Mouse (Mus musculus) megakaryocyte progenitor cell, adult 5-6 weeks (primary cell): ENCODE data around the gene Akap13. TPM values are rescaled to one million over a fixed set of nuclear protein-coding genes. Genes with fewer than 3 reads are reported as not detected.
"Not testable (repeated sequence)": the region's sequence is repeated elsewhere in the genome, so short reads cannot be mapped to it uniquely, and the experiment has no call there.

Experiments used
- ATAC-seq: replicated peaks from 2 replicates; pipeline ENCODE4 v1.8.0; 2016; ENCODE audit warnings: mild to moderate bottlenecking, moderate TSS enrichment, inconsistent platforms; ENCODE audit not compliant: poor library complexity
- total RNA-seq, 2 experiments: library from RNA; stranded (forward) in 1 of 2; stranded (reverse) in 1 of 2; fragments of 157-497, 149-512 nt in 1 of 2; fragments of 200-1000 nt in 1 of 2; gene quantifications; 2 replicates each; pipeline versions ENCODE4 v1.2.3 to v1.2.4; 2015 to 2017

Gene Akap13
- total RNA-seq, 2 experiments from 2014 or later: 93.1 to 165 TPM

DNA sequence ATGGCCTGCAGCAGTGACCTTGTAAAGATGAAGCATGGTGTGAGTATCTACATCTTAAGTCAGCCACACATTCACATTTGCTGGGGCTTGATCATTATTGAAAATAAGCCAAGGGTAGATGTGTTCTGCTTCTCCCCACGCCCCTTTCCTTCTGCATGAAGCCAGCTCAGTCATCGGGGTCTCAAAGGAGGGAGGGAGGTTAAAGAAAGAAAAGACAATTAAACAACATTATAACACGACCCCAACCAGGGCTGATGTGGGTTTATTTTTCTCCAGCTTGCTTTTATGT, 327.3 kb downstream of the Akap13 start:
- ATAC-seq: no peak

DNA sequence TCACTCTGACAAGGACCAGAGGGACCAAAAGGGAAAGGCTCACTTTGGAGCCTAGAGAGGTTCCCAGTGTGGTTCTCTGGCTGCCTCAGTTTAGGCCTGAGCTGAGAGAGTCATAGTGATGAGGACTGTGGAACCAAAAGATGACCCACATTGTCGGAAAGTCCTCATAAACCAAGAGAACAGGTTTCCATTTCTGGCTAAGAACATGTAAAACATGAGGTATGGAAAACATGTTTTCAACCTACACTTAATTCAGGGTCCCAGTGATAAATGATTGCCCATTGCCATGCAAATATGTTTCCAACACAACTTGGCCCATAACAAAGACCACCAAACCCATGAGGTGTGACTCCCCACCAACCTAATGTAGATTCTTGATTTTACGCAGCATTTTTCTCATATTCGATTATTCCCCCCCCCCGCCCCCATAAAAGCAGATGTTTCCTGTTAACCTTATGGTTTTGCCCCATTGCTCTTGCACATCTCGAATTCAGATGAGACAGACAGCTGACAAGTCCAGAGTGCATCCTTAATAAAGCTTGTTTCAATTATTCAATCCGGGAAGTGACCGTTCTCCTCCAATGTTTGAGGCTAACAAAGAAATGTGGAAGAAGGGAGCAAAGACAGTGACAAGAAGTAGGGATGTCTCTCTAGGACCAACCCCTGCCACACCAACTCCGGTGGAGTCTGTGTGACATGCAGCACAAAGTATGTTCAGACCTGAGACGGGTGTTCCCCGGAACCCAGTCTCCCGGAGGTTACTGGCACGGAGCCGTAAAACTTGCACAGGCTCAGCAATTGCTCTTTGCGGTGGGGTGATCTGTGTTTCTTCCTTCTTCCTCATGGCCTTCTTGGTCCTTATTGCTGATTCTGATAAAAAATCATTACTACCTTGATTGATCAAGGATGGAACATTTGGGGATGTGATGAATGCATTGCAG, 330.3 kb downstream of the Akap13 start:
- ATAC-seq: no peak

DNA sequence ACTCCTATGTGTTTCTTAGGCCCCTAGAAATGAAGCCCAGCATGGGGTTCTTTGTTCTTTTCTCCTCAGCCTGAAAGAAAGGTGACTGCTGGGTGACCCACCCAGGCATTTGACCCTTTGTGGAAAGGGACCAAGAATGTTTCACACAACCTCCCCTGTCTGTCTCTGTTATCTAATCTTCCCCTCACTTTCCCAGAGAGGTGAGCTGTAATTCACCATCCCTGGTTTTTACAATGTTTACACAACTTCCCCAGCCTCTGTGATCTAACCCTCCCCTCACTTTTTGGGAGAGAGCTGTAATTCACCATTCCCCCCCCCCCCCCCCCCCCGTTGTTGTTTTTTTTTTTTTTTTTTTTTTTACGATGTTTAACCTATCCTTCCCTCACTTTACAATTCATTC, 331.5 kb downstream of the Akap13 start:
- no peak for ATAC-seq

DNA sequence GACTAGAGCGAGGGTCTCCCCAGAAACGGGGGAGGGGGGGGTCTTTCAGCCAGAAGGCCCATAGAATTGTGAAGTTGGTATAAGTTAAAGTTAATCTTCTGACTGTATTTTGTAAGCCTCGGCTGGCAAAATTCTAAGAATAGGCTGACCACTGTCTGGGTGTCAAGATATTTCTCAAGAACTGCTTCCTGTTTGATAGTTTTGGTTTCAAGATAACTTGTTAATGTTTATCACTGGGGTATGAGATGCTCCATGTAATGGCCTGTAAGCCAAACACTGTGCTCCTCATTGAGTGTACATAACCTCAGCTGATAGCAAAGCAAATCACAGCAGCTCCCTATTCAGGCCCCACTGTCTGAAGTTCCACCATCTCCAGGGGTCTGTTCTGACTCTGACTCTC, 332.0 kb downstream of the Akap13 start:
- peak; percentile 60 for ATAC-seq

DNA sequence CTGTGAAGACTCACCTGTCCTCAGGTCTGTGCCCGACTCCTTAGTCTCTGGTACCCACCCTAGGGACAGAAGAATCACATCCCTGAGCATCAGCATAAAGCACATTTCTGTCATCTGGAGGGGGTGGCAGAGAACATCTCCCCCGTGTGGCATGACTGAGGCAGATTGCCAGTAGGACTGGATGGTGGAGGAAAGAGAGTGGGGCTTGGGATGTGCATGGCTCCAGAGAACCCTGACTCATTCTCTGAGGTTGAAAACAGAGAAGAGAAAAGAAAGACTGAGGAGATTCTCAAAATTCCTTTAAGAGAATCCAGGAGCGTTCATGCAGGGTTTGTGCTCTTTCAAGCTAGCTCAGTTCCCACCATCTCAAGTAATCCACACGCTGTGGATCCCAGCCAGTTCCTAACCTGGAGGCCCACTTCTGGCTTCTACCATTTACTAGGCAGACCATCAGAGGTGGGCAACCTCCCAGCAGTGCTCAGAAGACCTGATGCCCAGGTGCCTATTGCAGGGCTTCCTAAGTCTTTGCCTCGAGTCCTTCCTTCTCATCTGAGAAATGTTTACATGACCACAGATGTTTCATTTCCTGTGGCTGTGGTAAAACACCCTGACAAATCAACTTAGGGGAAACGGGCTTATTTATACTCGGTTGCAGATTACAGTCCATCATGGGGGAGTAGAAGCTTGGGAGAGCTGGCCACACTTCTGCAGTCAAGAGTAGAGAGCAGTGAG, 332.9 kb downstream of the Akap13 start:
- ATAC-seq: peak; percentile 69

DNA sequence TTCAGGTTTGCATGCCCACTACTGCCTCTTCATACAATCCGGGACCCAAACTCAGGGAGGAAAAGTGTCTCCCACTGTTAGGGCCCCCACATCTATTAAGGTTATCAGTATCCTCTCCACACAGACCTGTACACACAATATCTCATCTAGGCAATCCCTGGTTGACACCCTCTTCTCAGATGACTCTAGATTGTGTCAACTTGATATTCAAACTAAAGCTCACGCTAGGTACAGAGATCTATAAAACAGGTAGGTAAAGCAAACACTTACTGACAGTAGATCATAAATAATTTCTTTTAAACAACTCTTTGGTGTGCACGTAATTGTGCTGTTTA, 333.4 kb downstream of the Akap13 start:
- not testable (repeated sequence) for ATAC-seq

DNA sequence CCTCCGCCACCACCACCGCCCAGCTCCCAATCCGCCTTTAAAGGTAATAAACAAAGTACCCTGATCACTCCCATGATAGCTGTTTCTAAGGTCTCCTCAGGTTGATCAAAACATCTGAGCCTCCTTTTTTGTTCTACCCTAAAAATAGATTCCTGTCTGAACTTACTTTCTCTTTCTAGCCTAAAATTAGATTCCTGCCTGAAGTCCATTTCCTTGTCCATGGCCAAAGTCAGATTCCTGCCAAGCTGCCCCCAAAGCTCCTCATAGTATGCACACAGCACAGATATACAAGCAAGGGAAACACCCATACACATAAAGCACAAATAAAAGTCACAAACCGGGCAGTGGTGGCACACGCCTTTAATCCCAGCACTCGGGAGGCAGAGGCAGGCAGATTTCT, 334.4 kb downstream of the Akap13 start:
- ATAC-seq: no peak

DNA sequence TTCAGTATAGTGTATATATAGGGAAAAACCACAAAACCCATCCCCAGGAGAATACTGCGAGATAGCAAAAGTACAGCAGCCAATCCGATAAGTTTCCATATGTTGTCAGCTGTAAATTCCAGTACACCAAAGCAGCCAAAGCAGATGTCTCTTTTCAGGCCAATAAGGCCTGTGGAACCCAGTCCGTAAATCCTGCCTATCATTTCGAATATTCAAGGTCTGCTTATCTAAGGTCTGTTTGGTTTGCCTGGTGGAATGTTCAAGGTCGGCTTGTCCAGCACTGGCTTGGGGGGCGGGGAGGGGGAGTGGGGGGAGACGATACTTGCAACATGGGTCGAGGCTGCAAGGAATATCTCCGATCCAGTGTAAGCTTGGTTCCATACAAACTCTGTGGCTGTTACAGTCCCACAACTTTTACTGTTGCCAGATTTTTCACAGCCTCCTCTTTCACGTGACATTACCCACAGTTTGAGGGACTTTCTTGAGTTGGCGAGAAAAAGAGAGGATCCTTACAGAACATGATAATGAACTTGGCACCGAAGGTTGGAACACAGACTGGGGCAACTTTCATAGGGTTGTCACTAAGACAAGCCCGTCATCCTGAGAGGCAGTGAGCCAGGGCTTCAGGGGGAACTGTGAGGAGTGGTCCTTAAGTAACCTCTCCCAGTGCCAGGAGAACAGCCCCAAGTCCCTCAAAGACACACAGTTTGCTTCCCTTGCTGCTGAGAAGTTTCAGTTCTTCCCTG, 335.9 kb downstream of the Akap13 start:
- not testable (repeated sequence) for ATAC-seq

DNA sequence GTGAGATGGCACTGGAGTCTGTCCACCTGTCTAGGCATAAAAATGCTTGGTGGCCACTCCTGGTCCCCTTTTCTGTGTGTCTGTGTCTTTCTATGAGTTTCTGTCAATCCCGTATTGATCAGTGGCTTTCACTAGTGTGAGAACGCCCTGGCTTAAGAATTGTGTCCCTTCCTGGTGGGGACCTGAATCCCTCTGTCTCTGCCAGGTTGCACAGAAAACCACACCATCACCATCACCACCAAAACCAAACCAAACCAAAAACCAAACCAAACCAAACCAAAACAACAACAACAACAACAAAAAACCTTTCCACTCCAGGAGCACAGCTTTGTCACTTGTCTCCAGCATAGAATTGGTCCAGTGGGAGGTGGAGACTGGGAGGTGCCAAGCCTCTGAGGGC, 337.8 kb downstream of the Akap13 start:
- no peak for ATAC-seq

DNA sequence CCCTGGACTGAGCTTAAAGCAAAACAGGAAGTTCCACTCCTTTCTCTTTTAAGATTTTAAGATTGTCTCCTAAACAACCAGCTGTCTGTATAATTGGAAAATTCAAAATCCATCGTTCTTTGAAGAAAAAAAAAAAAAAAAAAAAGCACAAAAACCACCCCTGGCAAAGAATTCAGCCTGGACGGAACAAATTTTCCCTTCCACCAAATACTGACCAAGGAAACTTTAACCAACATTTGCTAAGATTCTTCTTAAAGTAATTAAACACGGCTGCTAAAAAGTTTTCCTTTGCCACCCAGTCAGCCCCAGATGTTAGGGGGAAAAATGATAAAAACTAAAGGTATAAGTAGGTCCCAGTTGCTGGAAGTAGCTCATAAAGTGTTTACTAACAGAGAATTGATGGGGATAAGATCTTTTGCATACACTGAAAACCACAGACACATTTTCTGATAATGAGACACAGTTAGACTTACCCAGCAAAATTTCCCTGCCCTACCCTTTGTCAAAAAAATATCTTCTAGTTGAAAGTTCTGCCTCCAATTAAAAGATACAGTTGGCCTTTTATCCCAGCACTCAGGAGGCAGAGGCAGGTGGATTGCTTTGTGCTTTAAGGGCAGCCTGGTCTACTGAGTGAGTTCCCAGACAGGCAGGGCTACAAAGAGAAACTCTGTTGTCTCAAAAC, 338.5 kb downstream of the Akap13 start:
- ATAC-seq: 0 out of 2 replicates have a peak, but pooled peaks have one; percentile 2

DNA sequence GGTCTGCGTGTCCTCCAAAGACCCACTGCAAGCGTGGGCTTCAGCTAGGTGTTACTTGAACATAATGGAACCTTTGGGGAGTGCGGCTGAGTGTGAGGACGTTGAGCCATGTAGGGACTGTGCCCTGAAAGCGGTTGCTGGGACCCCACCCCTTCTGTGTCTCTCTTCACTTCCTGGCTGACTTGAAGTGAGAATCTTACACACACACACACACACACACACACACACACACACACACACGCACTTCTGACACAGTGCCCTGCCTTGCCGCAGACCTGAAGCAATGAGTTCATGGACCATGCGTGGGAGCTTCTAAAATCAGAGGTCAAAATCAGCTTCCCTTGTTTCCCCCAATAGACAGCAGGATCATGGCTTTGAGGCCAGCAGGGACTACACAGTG, 339.8 kb downstream of the Akap13 start:
- no peak for ATAC-seq

DNA sequence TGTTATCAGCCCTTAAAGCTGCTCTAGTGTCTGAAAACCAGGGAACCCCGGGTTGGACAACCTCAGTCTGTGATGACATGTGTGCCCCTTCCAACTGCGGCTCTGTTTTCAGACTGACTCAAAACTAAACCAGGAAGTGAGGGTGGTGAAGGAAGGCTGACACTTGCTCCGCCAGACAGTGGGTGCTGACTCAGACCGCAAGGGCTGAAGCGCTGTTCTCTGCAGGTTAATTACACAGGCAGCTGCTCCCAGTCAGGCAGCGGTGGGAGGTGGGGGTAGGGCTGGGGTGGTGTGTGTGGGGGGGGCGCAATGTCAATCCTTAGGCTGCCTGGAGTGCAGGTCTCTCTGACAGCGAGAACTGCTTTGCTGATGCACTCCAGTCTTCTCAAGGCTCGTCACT, 341.1 kb downstream of the Akap13 start:
- ATAC-seq: peak; percentile 93

DNA sequence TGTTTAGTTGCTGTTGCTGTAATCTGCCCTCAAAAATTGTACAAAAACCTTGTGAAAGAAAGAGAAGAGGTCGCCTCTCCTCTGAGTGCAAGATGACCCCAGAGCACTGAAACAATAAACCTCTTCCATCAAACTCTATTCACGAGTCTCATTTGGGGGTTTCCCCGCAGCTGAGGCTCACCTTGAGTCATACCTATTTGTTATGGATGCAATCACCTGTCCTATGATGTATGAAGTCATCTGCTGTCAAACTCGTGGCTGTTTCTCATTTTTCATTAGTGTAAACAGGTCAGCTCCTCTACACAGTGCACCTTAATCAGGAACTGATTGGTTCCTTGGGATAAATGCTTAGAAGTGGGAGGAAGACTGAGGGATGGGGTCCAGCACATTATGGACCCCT, 345.2 kb downstream of the Akap13 start:
- ATAC-seq: no peak

DNA sequence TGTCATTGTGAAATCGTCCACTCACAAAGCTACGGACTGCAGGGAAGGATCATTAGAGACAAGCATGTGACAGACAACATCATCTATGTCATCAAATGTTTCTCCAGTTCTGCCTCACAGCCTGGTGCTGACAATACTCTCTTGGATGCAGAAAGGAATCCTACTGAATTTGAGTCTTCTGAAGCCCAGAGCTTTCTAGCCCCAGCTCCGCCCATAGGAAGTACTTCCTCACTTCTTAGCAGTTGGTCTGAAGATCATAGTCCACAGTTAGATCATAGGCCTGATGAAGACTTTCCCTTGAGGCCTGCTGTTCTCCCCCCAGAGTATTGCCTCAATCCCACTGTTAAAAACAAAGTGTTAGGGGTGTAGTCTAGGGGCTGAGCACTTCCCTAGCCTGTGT, 345.7 kb downstream of the Akap13 start:
- ATAC-seq: no peak

DNA sequence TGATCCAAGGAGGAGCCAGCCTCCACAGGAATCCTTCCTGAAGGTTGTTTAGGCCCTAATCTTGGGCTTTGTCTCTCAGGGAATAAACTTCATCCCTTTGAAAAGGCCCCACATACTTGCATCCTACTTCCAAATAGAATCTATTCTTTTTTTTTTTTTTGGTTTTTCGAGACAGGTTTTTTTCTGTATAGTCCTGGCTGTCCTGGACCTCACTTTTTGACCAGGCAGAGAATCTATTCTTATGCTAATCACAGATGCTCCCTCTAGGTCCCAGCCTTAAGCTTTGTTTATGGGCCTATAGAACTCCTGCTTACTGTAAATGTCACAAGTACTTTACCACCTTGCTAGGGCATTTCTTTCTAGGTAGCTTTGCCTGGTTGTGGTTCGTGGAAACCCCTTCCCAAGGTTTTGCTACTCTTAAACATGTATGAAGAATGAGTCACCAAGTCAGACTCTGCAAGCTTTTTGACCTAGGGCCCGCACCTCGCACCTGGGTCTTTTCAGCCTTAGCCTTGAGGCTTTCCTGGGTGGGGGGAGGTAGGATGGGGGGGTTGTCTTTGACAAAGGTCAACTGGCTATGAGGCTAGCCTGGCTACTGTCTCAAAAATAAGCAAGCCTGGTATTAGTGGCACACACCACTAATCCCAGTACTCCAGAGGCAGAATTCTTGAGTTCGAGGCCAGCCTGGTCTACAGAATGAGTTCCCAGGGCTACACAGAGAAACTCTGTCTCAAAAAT, 346.5 kb downstream of the Akap13 start:
- ATAC-seq: no peak

DNA sequence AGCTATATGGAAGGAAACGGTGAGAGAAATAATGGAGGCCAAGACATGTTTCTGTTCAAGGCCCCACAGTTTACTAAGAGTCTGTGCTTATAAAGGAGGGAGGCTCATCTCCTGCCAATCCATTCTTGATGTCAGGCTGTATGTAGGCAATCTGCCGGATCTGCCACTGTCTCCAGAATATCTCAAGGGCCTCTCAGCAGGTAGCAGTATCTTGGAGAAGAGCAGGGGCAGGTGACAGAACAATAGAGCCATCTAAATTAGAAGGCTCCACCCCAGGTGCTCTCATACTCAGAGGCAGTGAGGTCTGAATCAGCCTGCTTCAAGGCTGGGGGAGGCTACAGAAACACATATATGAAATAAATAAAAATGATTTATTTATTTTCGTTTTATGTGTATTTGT, 347.6 kb downstream of the Akap13 start:
- ATAC-seq: no peak
